12 mouse cellular contexts compared by ENCODE assay signal in genomic region chr3:127458420-127458798, GRCm38 (mm10). TPM values are rescaled to one million over a fixed set of nuclear protein-coding genes. Genes with fewer than 3 reads are reported as not detected.
A peak's percentile ranks its signal among the peaks of the same experiment; 100 is the strongest.
DNase-seq lines count a peak whose midpoint lies in the region; ATAC-seq and TF ChIP-seq lines count a peak whose summit lies in the region.
"Had no signal": no experiment of that assay in that cellular context is flagged by ENCODE, and none has a peak within 500 bp of the region (broad histone marks: within the 10 kb centered on the region; RNA-seq: fewer than 3 reads in every experiment).

No protein-coding gene starts in this region.

- no peak for TF ChIP-seq CTCF in G1E (IDR thresholded peaks at IDR 0.05; ENCODE audit: low read depth, low read length)
- no peak for TF ChIP-seq CTCF in heart, postnatal 0 days (IDR thresholded peaks at IDR 0.05; ENCODE audit: low read depth)
- TF ChIP-seq CTCF in liver, embryonic 14.5 days (IDR thresholded peaks at IDR 0.05; ENCODE audit: low read depth), result no peak

- no peaks in the 10 kb centered on the region for H3K27me3 ChIP-seq in heart, embryonic 14.5 days (ENCODE audit: control insufficient read depth, insufficient read depth, low read length)
- no peaks in the 10 kb centered on the region for H3K27me3 ChIP-seq in G1E (ENCODE audit: insufficient read depth, low read length)
- no peaks in the 10 kb centered on the region for H3K27me3 ChIP-seq in heart, postnatal 0 days (ENCODE audit: control insufficient read depth, insufficient read depth, low read length)
- H3K27me3 ChIP-seq in liver, embryonic 14.5 days (ENCODE audit: control insufficient read depth, insufficient read depth, low read length), result no peaks in the 10 kb centered on the region
- peaks cover 13% of the 10 kb centered on the region for H3K27me3 ChIP-seq in kidney, embryonic 15.5 days
- H3K27me3 ChIP-seq: Patski had no signal

- H3K9me3 ChIP-seq in heart, embryonic 14.5 days (ENCODE audit: control insufficient read depth, low read length), result no peaks in the 10 kb centered on the region
- H3K9me3 ChIP-seq in G1E (replicated peaks), result no peaks in the 10 kb centered on the region
- H3K9me3 ChIP-seq in heart, postnatal 0 days (replicated peaks; ENCODE audit: control insufficient read depth, low read length), result no peaks in the 10 kb centered on the region
- no peaks in the 10 kb centered on the region for H3K9me3 ChIP-seq in liver, embryonic 14.5 days (ENCODE audit: control insufficient read depth, low read length)
- H3K9me3 ChIP-seq in kidney, embryonic 15.5 days (replicated peaks), result no peaks in the 10 kb centered on the region
- H3K9me3 ChIP-seq: midbrain, embryonic 12.5 days had no signal

- intact Hi-C loops in heart, postnatal 14 days (cut with DNase I), result loop anchor here (5.0 to 10.0 kb wide), 2 partner anchors 39 to 274 kb away; partner anchors contain the start of gene Ank2
- intact Hi-C loops in gastrocnemius, postnatal 36 days (cut with DNase I), result no loop called here

- H3K27ac ChIP-seq in heart, embryonic 14.5 days (replicated peaks in 1 of 2; ENCODE audit: control insufficient read depth in 1 of 2, insufficient read depth in 1 of 2, low read depth in 2 of 2, low read length in 2 of 2), result peak overlapping the region; percentile 30 to 61
- peak overlapping the region; percentile 69 for H3K27ac ChIP-seq in heart, postnatal 0 days (ENCODE audit: low read depth)
- H3K27ac ChIP-seq in liver, embryonic 14.5 days, result no peak overlapping the region; the same call in 1 of the 2 replicates
- no peak overlapping the region for H3K27ac ChIP-seq in kidney, embryonic 15.5 days
- H3K27ac ChIP-seq: midbrain, embryonic 12.5 days had no signal

- ATAC-seq in heart, embryonic 14.5 days (ENCODE audit: insufficient number of reproducible peaks, insufficient read depth, low FRiP score, low read depth), result no peak; the same call in 1 of the 2 replicates
- peak; percentile 56 for ATAC-seq in G1E (ENCODE audit: extremely low read depth, insufficient number of reproducible peaks, low FRiP score, poor library complexity, severe bottlenecking)
- ATAC-seq in heart, postnatal 0 days (ENCODE audit: insufficient read depth, low read depth), result no peak
- ATAC-seq in liver, embryonic 14.5 days (ENCODE audit: insufficient read depth), result peak; percentile 42; the same call in 1 of the 2 replicates
- no peak for ATAC-seq in kidney, embryonic 15.5 days (replicated peaks; ENCODE audit: low FRiP score)
- ATAC-seq in CD4-positive, CD25-positive, alpha-beta regulatory T cell, adult 4 months, result no peak
- ATAC-seq: Patski had no signal

- peaks cover 10 to 15% of the 10 kb centered on the region in 2 experiments for H3K4me1 ChIP-seq in heart, embryonic 14.5 days (ENCODE audit: control insufficient read depth in 2 of 2, insufficient read depth in 2 of 2, low read length in 2 of 2)
- peaks cover 80% of the 10 kb centered on the region for H3K4me1 ChIP-seq in G1E (ENCODE audit: insufficient read depth, low read depth, low read length)
- peaks cover 19% of the 10 kb centered on the region for H3K4me1 ChIP-seq in heart, postnatal 0 days (ENCODE audit: control insufficient read depth, insufficient read depth)
- H3K4me1 ChIP-seq in liver, embryonic 14.5 days (replicated peaks; ENCODE audit: control insufficient read depth in 2 of 2, insufficient read depth in 2 of 2, low read length in 1 of 2), result peaks cover 12 to 29% of the 10 kb centered on the region in 2 experiments
- H3K4me1 ChIP-seq in kidney, embryonic 15.5 days, result 0 out of 2 replicates have a peak, but pooled peaks cover 16% of the 10 kb centered on the region

- H3K9ac ChIP-seq in heart, embryonic 14.5 days (ENCODE audit: low read length), result peak overlapping the region; percentile 39; the same call in 1 of the 2 replicates
- no peak overlapping the region for H3K9ac ChIP-seq in heart, postnatal 0 days (replicated peaks; ENCODE audit: low read depth, low read length)
- H3K9ac ChIP-seq in liver, embryonic 14.5 days (replicated peaks), result peak overlapping the region; percentile 7
- H3K9ac ChIP-seq in kidney, embryonic 15.5 days, result no peak overlapping the region
- H3K9ac ChIP-seq: midbrain, embryonic 12.5 days had no signal

- no peak overlapping the region for H3K4me3 ChIP-seq in heart, embryonic 14.5 days (ENCODE audit: control insufficient read depth in 1 of 2, insufficient read depth in 1 of 2, low read depth in 1 of 2, low read length in 2 of 2)
- peak overlapping the region; percentile 57; the same call in 1 of the 2 replicates for H3K4me3 ChIP-seq in G1E (ENCODE audit: low read depth, low read length)
- H3K4me3 ChIP-seq in heart, postnatal 0 days (ENCODE audit: low read depth, low read length), result no peak overlapping the region
- peak overlapping the region; percentile 32 to 45; a peak in 3 of 4 replicates for H3K4me3 ChIP-seq in liver, embryonic 14.5 days (ENCODE audit: insufficient read depth in 1 of 2, low read depth in 2 of 2, low read length in 2 of 2)
- no peak overlapping the region for H3K4me3 ChIP-seq in kidney, embryonic 15.5 days (replicated peaks)
- H3K4me3 ChIP-seq: midbrain, embryonic 12.5 days had no signal

- peak overlapping the region; percentile 39 for H3K4me2 ChIP-seq in heart, embryonic 14.5 days (ENCODE audit: low read length)
- H3K4me2 ChIP-seq in heart, postnatal 0 days (ENCODE audit: low read depth, low read length), result peak overlapping the region; percentile 45; the same call in 1 of the 2 replicates
- H3K4me2 ChIP-seq in liver, embryonic 14.5 days (ENCODE audit: low read depth), result peak overlapping the region; percentile 65
- H3K4me2 ChIP-seq in kidney, embryonic 15.5 days, result no peak overlapping the region
- H3K4me2 ChIP-seq: midbrain, embryonic 12.5 days had no signal

- DNase-seq in heart, postnatal 14 days, result no peak
- DNase-seq in G1E (ENCODE audit: low spot score), result no peak
- DNase-seq in heart, postnatal 0 days (ENCODE audit: low spot score), result no peak
- DNase-seq in liver, embryonic 14.5 days (ENCODE audit: low read depth in 3 of 3, low spot score in 3 of 3), result no peak
- DNase-seq in gastrocnemius, postnatal 36 days, result no peak
- DNase-seq: cerebellum, adult 9-10 months; left cerebral cortex, postnatal 4 days had no signal

- no peak for TF ChIP-seq EP300 in heart, postnatal 0 days (IDR thresholded peaks at IDR 0.05; ENCODE audit: low read depth)
- TF ChIP-seq EP300 in liver, embryonic 14.5 days (IDR thresholded peaks at IDR 0.05; ENCODE audit: low read depth), result no peak

- 8% methylated on average over 6 of the region's 6 CpGs for WGBS in heart, embryonic 14.5 days
- 7% methylated on average over 6 of the region's 6 CpGs for WGBS in heart, postnatal 0 days
- WGBS in liver, embryonic 14.5 days (ENCODE audit: insufficient replicate concordance), result 3% methylated on average over 6 of the region's 6 CpGs
- WGBS in kidney, embryonic 15.5 days, result 15% methylated on average over 6 of the region's 6 CpGs

- no peaks in the 10 kb centered on the region for H3K36me3 ChIP-seq in heart, embryonic 14.5 days (ENCODE audit: control insufficient read depth, insufficient read depth, low read length)
- H3K36me3 ChIP-seq in G1E (replicated peaks), result peaks cover 17% of the 10 kb centered on the region
- H3K36me3 ChIP-seq in heart, postnatal 0 days (replicated peaks; ENCODE audit: control insufficient read depth, insufficient read depth, low read length), result no peaks in the 10 kb centered on the region
- no peaks in the 10 kb centered on the region for H3K36me3 ChIP-seq in liver, embryonic 14.5 days (replicated peaks; ENCODE audit: control insufficient read depth, insufficient read depth, low read depth)
- no peaks in the 10 kb centered on the region for H3K36me3 ChIP-seq in kidney, embryonic 15.5 days
- H3K36me3 ChIP-seq: midbrain, embryonic 12.5 days had no signal

RNA-seq across cellular contexts. Expression of gene Ank2, which starts 40.7 kb away (rescaled TPM):
- 49.4 and 49.5 TPM in 2 replicates for polyA plus RNA-seq in heart, embryonic 14.5 days (2014; fragmentation: Nextera tagmentation; extraction: Ambion mirVana)
- total RNA-seq in heart, postnatal 14 days (2021), result 100 to 1,000 TPM; 313 to 315 TPM
- total RNA-seq in G1E (2014; fragmentation: Nextera tagmentation) (95.5 and 139 TPM in 2 replicates), G1E (2017) (52.9 and 57.8 TPM in 2 replicates)
- 18.9 and 25.2 TPM in 2 replicates for polyA plus RNA-seq in G1E (2012)
- total RNA-seq in heart, postnatal 0 days (2014; rRNA removed; ENCODE audit: low replicate concordance), result 138 and 177 TPM in 2 replicates
- 38.8 and 45.1 TPM in 2 replicates for polyA plus RNA-seq in heart, postnatal 0 days (2015; fragmentation: Nextera tagmentation; extraction: Ambion mirVana)
- polyA plus RNA-seq in liver, embryonic 14.5 days (2012; rRNA removed), result 4.4 and 5.2 TPM in 2 replicates
- polyA plus RNA-seq in liver, embryonic 14.5 days (2014; fragmentation: Nextera tagmentation; extraction: Ambion mirVana), result 4.8 and 5.5 TPM in 2 replicates
- polyA plus RNA-seq in kidney, embryonic 15.5 days (2015; fragmentation: Nextera tagmentation; extraction: Ambion mirVana), result 11.1 and 12.2 TPM in 2 replicates
- total RNA-seq in gastrocnemius, postnatal 36 days (2021), result 100 to 1,000 TPM; 108 to 109 TPM
- polyA plus RNA-seq in CD4-positive, CD25-positive, alpha-beta regulatory T cell, adult 4 months (2017; shearing (Covaris generic)), result under 1 TPM; 0.23 to 0.32 TPM

Comparison
In these comparisons a context has a peak if more than half of its experiments do, and no peak if none do; other contexts are left out.
1. H3K9ac ChIP-seq: peak in heart, embryonic 14.5 days (single experiment) and liver, embryonic 14.5 days (single experiment); none in heart, postnatal 0 days (single experiment) and kidney, embryonic 15.5 days (single experiment).
2. ATAC-seq: peak in G1E (single experiment) and liver, embryonic 14.5 days (single experiment); none in heart, embryonic 14.5 days (single experiment), heart, postnatal 0 days (single experiment), kidney, embryonic 15.5 days (single experiment) and CD4-positive, CD25-positive, alpha-beta regulatory T cell, adult 4 months (single experiment).
3. H3K27ac ChIP-seq: peak in heart, embryonic 14.5 days (2 of 2) and heart, postnatal 0 days (single experiment); none in liver, embryonic 14.5 days (single experiment) and kidney, embryonic 15.5 days (single experiment).
4. H3K4me3 ChIP-seq: peak in G1E (single experiment) and liver, embryonic 14.5 days (2 of 2); none in heart, embryonic 14.5 days (0 of 2), heart, postnatal 0 days (single experiment) and kidney, embryonic 15.5 days (single experiment).